Mouse (Mus musculus): ENCODE data around the gene Nck1. TPM values are rescaled to one million over a fixed set of nuclear protein-coding genes. Genes with fewer than 3 reads are reported as not detected.

Nck1 gene
- total and polyA plus RNA-seq, 3 experiments = 16.7 to 27.4 (median 25.2) TPM

DNA sequence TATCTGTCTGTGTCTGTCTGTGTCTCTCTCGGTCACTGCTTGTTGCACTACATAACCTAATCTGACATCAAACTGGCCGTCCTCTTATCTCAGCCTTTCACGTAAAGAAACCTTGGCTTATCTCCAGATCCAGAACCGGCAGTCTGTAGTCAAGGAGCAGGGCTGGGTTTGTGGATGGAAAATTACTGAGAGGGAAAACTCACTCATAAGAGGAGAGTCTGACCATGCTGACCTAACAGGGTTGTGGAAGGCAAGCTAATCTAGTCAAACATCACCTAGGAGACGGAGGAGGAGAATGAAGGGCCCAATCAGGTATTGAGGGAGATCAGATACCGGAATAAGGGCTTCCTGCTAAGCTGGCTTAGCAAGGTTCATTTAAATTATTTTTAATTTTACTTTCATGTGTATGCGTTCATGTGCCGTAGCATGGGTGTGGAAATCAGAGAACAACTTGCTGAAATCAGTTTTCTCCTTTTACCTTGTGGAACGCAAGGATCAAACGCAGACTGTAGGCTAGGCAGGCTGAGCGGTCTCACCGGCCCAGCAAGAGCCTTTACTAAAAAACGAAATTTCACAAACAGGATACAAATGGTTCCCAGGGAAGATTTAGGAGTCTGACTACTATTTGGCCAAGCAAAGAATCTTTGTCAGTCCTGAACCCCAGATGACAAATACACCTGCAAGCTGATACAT, 37.1 kb upstream of the Nck1 start:
- TF ChIP-seq ELF1 (IDR thresholded peaks at IDR 0.05; ENCODE audit: low read depth, low read length) (no peak), SIN3A (IDR thresholded peaks at IDR 0.05; ENCODE audit: low read length) (no peak), GABPA (IDR thresholded peaks at IDR 0.05; ENCODE audit: insufficient replicate concordance, low read depth, low read length) (no peak), TCF12 (IDR thresholded peaks at IDR 0.05; ENCODE audit: low read depth, low read length) (no peak), KAT2A (IDR thresholded peaks at IDR 0.05; ENCODE audit: insufficient replicate concordance, low read length) (no peak), EP300 (IDR thresholded peaks at IDR 0.05; ENCODE audit: low read length) (no peak), RCOR1 (conservative IDR thresholded peaks at IDR 0.05; ENCODE audit: low read depth, low read length) (no peak), MEF2A (IDR thresholded peaks at IDR 0.05; ENCODE audit: borderline replicate concordance, low read depth, low read length) (no peak), HCFC1 (IDR thresholded peaks at IDR 0.05; ENCODE audit: low read depth, low read length) (no peak), CTCF (conservative IDR thresholded peaks at IDR 0.05 in 1 of 2, IDR thresholded peaks at IDR 0.05 in 1 of 2; ENCODE audit: low read depth in 2 of 2, low read length in 2 of 2) (no peak), ZC3H11A (IDR thresholded peaks at IDR 0.05; ENCODE audit: low read depth, low read length) (no peak), RAD21 (IDR thresholded peaks at IDR 0.05; ENCODE audit: low read depth, low read length) (no peak)
- H3K4me2 ChIP-seq (ENCODE audit: insufficient read depth, low read depth, poor library complexity, severe bottlenecking) = no peak overlapping the region
- DNase-seq (ENCODE audit: extremely low read depth) = no peak
- dilution Hi-C loops (cut with MboI; ENCODE audit: extremely low pct_ligation_motif_present, extremely low pct_unique_long_range_greater_than_20kb, low sequenced_read_pairs) (no loop called here), in situ Hi-C loops (cut with MboI; ENCODE audit: low pct_ligation_motif_present, low pct_unique_long_range_greater_than_20kb, low sequenced_read_pairs) (no loop called here)
- 0 out of 4 replicates have a peak, but pooled peaks cover 0 to 3% of the 10 kb centered on the region in 2 experiments for H3K4me1 ChIP-seq (ENCODE audit: control insufficient read depth in 1 of 2, insufficient read depth in 2 of 2)
- no peak overlapping the region for H3K9ac ChIP-seq (ENCODE audit: insufficient read depth, low read depth)
- no peaks in the 10 kb centered on the region for H3K79me2 ChIP-seq (replicated peaks; ENCODE audit: control insufficient read depth, extremely low read depth, insufficient read depth, poor library complexity, severe bottlenecking)
- no peak overlapping the region for H3K4me3 ChIP-seq (replicated peaks in 1 of 3; ENCODE audit: low read depth in 2 of 3, low read length in 2 of 3, poor library complexity in 1 of 3)
- H3K27me3 ChIP-seq (replicated peaks) = no peaks in the 10 kb centered on the region
- H3K9me3 ChIP-seq (replicated peaks; ENCODE audit: low read length) = no peaks in the 10 kb centered on the region
- no peaks in the 10 kb centered on the region for H3K36me3 ChIP-seq (replicated peaks in 1 of 2; ENCODE audit: control insufficient read depth in 1 of 2, insufficient read depth in 1 of 2, low read length in 1 of 2)
- H3K27ac ChIP-seq (ENCODE audit: insufficient read depth, low read depth) = no peak overlapping the region

DNA sequence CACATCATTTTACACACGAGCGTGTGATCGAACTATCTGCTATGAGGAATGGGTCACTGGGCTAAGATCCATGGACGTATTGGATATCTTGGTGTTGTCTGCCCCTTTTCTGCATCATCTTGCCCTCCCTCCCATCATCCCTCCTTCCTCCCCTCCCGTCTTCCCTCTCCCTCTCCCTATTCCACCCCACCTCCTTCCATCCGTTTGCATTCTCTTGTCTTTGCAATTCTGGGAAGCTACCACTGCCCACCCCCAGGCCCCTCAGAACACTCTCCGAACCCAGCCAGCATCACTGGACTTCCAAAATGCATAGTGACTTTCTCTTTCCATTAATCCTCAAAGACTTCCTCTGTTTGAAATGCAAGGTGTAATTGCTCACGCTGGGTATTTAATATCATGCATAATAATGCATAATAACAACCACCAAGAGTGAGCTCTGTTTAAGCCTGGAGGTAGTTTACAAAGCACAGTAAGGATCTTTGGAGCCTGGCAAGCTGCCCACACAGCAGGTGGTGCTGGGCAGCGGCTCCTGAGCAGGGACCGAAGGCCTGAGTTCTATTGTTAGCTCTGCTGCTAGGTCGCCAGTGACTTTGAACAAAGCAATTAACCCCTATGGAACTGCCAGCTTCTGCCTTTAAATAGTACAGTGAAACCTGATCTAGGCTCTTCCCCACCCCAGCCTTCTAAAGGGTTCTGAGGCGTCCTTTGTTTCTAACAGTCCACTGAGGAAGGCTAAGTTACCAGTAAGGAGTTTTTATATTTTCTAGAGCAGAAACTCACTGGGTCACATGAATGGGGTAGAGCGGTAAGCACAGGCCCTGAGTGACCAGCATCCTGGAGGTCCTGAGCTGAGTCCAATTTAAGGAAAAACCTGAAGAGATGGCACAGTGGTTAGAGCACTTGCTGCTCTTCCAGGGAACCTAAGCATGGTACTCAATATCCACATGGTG, 35.9 kb upstream of the Nck1 start:
- H3K36me3 ChIP-seq (replicated peaks in 1 of 2; ENCODE audit: control insufficient read depth in 1 of 2, insufficient read depth in 1 of 2, low read length in 1 of 2) = no peaks in the 10 kb centered on the region
- H3K9ac ChIP-seq (ENCODE audit: insufficient read depth, low read depth) = no peak overlapping the region
- in situ Hi-C loops (cut with MboI; ENCODE audit: low pct_ligation_motif_present, low pct_unique_long_range_greater_than_20kb, low sequenced_read_pairs) = no loop called here
- TF ChIP-seq RCOR1 (conservative IDR thresholded peaks at IDR 0.05; ENCODE audit: low read depth, low read length) (no peak), MYC (IDR thresholded peaks at IDR 0.05; ENCODE audit: low read depth, low read length) (no peak), RAD21 (IDR thresholded peaks at IDR 0.05; ENCODE audit: low read depth, low read length) (no peak), USF1 (IDR thresholded peaks at IDR 0.05; ENCODE audit: low read depth, low read length) (no peak), BHLHE40 (IDR thresholded peaks at IDR 0.05; ENCODE audit: low read depth, low read length) (no peak), NELFE (IDR thresholded peaks at IDR 0.05; ENCODE audit: low read depth, low read length) (no peak), TCF12 (IDR thresholded peaks at IDR 0.05; ENCODE audit: low read depth, low read length) (no peak), NRF1 (IDR thresholded peaks at IDR 0.05; ENCODE audit: low read depth, low read length) (no peak), MXI1 (IDR thresholded peaks at IDR 0.05; ENCODE audit: low read depth, low read length) (no peak), MAX (IDR thresholded peaks at IDR 0.05; ENCODE audit: low read length) (no peak), GABPA (IDR thresholded peaks at IDR 0.05; ENCODE audit: insufficient replicate concordance, low read depth, low read length) (no peak), E2F4 (IDR thresholded peaks at IDR 0.05; ENCODE audit: insufficient replicate concordance, low read depth, low read length) (no peak), EP300 (IDR thresholded peaks at IDR 0.05; ENCODE audit: low read length) (no peak), ZC3H11A (IDR thresholded peaks at IDR 0.05; ENCODE audit: low read depth, low read length) (no peak), CTCF (conservative IDR thresholded peaks at IDR 0.05 in 1 of 2, IDR thresholded peaks at IDR 0.05 in 1 of 2; ENCODE audit: low read depth in 2 of 2, low read length in 2 of 2) (no peak), IRF4 (IDR thresholded peaks at IDR 0.05; ENCODE audit: low read depth, low read length) (no peak), TBP (conservative IDR thresholded peaks at IDR 0.05; ENCODE audit: low read depth, low read length) (no peak), ZKSCAN1 (IDR thresholded peaks at IDR 0.05; ENCODE audit: borderline replicate concordance, low read depth, low read length) (no peak)
- dilution Hi-C loops (cut with MboI; ENCODE audit: extremely low pct_ligation_motif_present, extremely low pct_unique_long_range_greater_than_20kb, low sequenced_read_pairs) = no loop called here
- DNase-seq (ENCODE audit: extremely low read depth) = no peak
- H3K27me3 ChIP-seq (replicated peaks) = no peaks in the 10 kb centered on the region
- 0 out of 4 replicates have a peak, but pooled peaks cover 0 to 3% of the 10 kb centered on the region in 2 experiments for H3K4me1 ChIP-seq (ENCODE audit: control insufficient read depth in 1 of 2, insufficient read depth in 2 of 2)
- H3K9me3 ChIP-seq (replicated peaks; ENCODE audit: low read length) = no peaks in the 10 kb centered on the region
- H3K79me2 ChIP-seq (replicated peaks; ENCODE audit: control insufficient read depth, extremely low read depth, insufficient read depth, poor library complexity, severe bottlenecking) = no peaks in the 10 kb centered on the region
- no peak overlapping the region for H3K4me3 ChIP-seq (replicated peaks in 1 of 3; ENCODE audit: low read depth in 2 of 3, low read length in 2 of 3, poor library complexity in 1 of 3)
- H3K4me2 ChIP-seq (ENCODE audit: insufficient read depth, low read depth, poor library complexity, severe bottlenecking) = no peak overlapping the region
- no peak overlapping the region for H3K27ac ChIP-seq (ENCODE audit: insufficient read depth, low read depth)
